Comparison of ENCODE assay signal across 7 mouse cellular contexts in the genomic region with DNA sequence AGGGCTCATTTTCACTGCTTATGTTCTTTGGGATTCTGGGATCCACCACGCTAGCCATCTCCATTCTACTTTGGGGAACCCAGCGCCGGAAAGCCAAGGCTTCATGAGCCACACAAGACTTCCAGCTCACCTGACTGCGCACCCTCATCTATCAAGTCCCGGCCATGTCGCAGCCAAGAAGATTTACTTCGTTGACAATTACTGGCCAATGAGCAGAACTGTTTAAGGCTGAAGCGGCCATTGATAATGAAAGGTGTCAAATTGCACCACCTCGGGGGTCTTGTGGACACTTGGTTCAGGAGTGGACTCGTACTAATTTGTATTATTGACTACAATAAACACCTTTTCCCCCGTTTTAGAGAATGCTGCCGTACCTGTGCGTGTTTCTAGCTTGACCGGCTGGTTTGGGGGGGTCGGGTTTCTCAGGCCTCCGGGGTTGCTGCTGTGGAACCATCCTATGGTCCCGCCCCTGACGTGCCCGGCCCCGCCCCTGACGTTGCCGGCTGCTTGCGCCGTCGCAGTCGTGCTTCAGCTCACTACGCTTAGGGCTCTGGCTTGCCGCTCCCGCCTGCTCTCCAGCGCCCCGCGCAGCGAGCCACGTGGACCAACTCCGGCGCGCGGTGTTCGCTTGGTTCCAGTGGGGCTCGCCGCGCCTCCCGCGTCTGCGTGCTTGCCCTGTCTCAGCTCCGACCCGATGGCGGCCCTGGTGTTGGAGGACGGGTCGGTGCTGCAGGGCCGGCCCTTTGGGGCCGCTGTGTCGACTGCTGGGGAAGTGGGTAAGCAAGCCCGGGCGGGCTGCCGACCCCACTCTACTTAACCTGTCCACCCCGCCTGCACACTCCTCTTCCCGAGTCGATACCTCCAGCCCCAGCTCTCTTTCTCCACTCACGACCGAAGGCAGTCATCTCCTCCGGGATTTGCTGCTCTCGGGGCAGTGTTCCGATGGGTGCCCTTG. TPM values are rescaled to one million over a fixed set of nuclear protein-coding genes. Genes with fewer than 3 reads are reported as not detected.
DNase-seq lines count a peak whose midpoint lies in the region; ATAC-seq lines count a peak whose summit lies in the region.

Cad (plus strand) TSS at position 520 of the 955 bp plus-strand sequence.

- peak; percentile 98 for ATAC-seq in embryonic facial prominence, embryonic 11.5 days (replicated peaks; ENCODE audit: insufficient number of reproducible peaks, low FRiP score, low TSS enrichment, low read depth)
- ATAC-seq in limb, embryonic 11.5 days (ENCODE audit: insufficient number of reproducible peaks, low FRiP score, low TSS enrichment, low read depth), result peak; percentile 97
- ATAC-seq in midbrain, embryonic 14.5 days (ENCODE audit: low FRiP score, low TSS enrichment), result peak; percentile 97

- peak; percentile 97 for DNase-seq in adrenal gland, postnatal 14 days
- DNase-seq in embryonic facial prominence, embryonic 11.5 days (ENCODE audit: low spot score), result peak; percentile 97
- peak; percentile 99 for DNase-seq in heart, adult 11 months
- peak; percentile 97 for DNase-seq in kidney, adult 18-20 months
- peak; percentile 97 for DNase-seq in limb, embryonic 11.5 days (ENCODE audit: low spot score)
- peak; percentile 96 for DNase-seq in midbrain, embryonic 14.5 days
- DNase-seq in spleen, adult 18-20 months, result peak; percentile 89 to 97

- under 1% methylated on average over 63 of the region's 64 CpGs for WGBS in embryonic facial prominence, embryonic 11.5 days
- WGBS in limb, embryonic 11.5 days, result under 1% methylated on average over 64 of the region's 64 CpGs
- WGBS in midbrain, embryonic 14.5 days, result under 1% methylated on average over 64 of the region's 64 CpGs

- peak within 1 kb of the TSS; percentile 90 for H3K4me2 ChIP-seq in embryonic facial prominence, embryonic 11.5 days (ENCODE audit: low read depth, low read length)
- peak within 1 kb of the TSS; percentile 85 for H3K4me2 ChIP-seq in limb, embryonic 11.5 days (ENCODE audit: low read depth, severe bottlenecking)
- peak within 1 kb of the TSS; percentile 96 for H3K4me2 ChIP-seq in midbrain, embryonic 14.5 days (ENCODE audit: low read length)

- peak within 1 kb of the TSS; percentile 65 for H3K4me3 ChIP-seq in embryonic facial prominence, embryonic 11.5 days (ENCODE audit: low read depth, low read length)
- H3K4me3 ChIP-seq in limb, embryonic 11.5 days (ENCODE audit: low read depth, low read length), result peak within 1 kb of the TSS; percentile 73
- peak within 1 kb of the TSS; percentile 63 for H3K4me3 ChIP-seq in midbrain, embryonic 14.5 days (replicated peaks; ENCODE audit: low read depth, low read length)

- H3K4me1 ChIP-seq in embryonic facial prominence, embryonic 11.5 days (ENCODE audit: control insufficient read depth, insufficient read depth, low read length), result no peaks in the 10 kb centered on the region
- peaks cover 9% of the 10 kb centered on the region for H3K4me1 ChIP-seq in limb, embryonic 11.5 days (ENCODE audit: control insufficient read depth, insufficient read depth, low read length)
- peaks cover 15% of the 10 kb centered on the region for H3K4me1 ChIP-seq in midbrain, embryonic 14.5 days (ENCODE audit: control insufficient read depth, insufficient read depth, low read length)

- H3K36me3 ChIP-seq in embryonic facial prominence, embryonic 11.5 days (replicated peaks; ENCODE audit: control insufficient read depth, insufficient read depth, low read depth, low read length), result no peaks in the 10 kb centered on the region
- H3K36me3 ChIP-seq in limb, embryonic 11.5 days (ENCODE audit: control insufficient read depth, insufficient read depth, low read length), result peaks cover 4% of the 10 kb centered on the region
- H3K36me3 ChIP-seq in midbrain, embryonic 14.5 days (ENCODE audit: control insufficient read depth, insufficient read depth, low read length), result peaks cover 18% of the 10 kb centered on the region

- peak within 1 kb of the TSS; percentile 52 for H3K27ac ChIP-seq in embryonic facial prominence, embryonic 11.5 days (replicated peaks; ENCODE audit: low read depth, low read length)
- peak within 1 kb of the TSS; percentile 47; the same call in 1 of the 2 replicates for H3K27ac ChIP-seq in limb, embryonic 11.5 days (replicated peaks; ENCODE audit: low read depth, low read length)
- peak within 1 kb of the TSS; percentile 78 for H3K27ac ChIP-seq in midbrain, embryonic 14.5 days (replicated peaks; ENCODE audit: low read depth, low read length)

- peak within 1 kb of the TSS; percentile 87 for H3K9ac ChIP-seq in embryonic facial prominence, embryonic 11.5 days (replicated peaks; ENCODE audit: low read length)
- peak within 1 kb of the TSS; percentile 86 for H3K9ac ChIP-seq in limb, embryonic 11.5 days (ENCODE audit: low read length)
- H3K9ac ChIP-seq in midbrain, embryonic 14.5 days (replicated peaks; ENCODE audit: low read length), result peak within 1 kb of the TSS; percentile 77

- H3K9me3 ChIP-seq in embryonic facial prominence, embryonic 11.5 days (replicated peaks; ENCODE audit: control insufficient read depth, low read length), result no peaks in the 10 kb centered on the region
- no peaks in the 10 kb centered on the region for H3K9me3 ChIP-seq in limb, embryonic 11.5 days (ENCODE audit: control insufficient read depth, low read length)
- no peaks in the 10 kb centered on the region for H3K9me3 ChIP-seq in midbrain, embryonic 14.5 days (ENCODE audit: control insufficient read depth, low read length)

- H3K27me3 ChIP-seq in embryonic facial prominence, embryonic 11.5 days (ENCODE audit: control insufficient read depth, insufficient read depth, low read length), result no peaks in the 10 kb centered on the region
- no peaks in the 10 kb centered on the region for H3K27me3 ChIP-seq in limb, embryonic 11.5 days (ENCODE audit: control insufficient read depth, insufficient read depth, low read length)
- H3K27me3 ChIP-seq in midbrain, embryonic 14.5 days (ENCODE audit: control insufficient read depth, insufficient read depth, low read length), result no peaks in the 10 kb centered on the region

RNA-seq across cellular contexts. Expression of gene Cad, which starts in this region (rescaled TPM):
- total RNA-seq in adrenal gland, postnatal 14 days (2021), result 31.0 and 37.3 TPM in 2 replicates
- polyA plus RNA-seq in embryonic facial prominence, embryonic 11.5 days (2014; fragmentation: Nextera tagmentation; extraction: Ambion mirVana), result 21.3 and 23.5 TPM in 2 replicates
- 33.7 and 36.1 TPM in 2 replicates for polyA plus RNA-seq in limb, embryonic 11.5 days (2014; fragmentation: Nextera tagmentation; extraction: Ambion mirVana)
- 11.8 and 17.2 TPM in 2 replicates for polyA plus RNA-seq in midbrain, embryonic 14.5 days (2014; fragmentation: Nextera tagmentation; extraction: Ambion mirVana)

Comparison
In these comparisons a context has a peak if more than half of its experiments do, and no peak if none do; other contexts are left out.
1. Peak in every context shown above with its lines: DNase-seq, ATAC-seq, H3K4me3 ChIP-seq and H3K27ac ChIP-seq.